Mouse (Mus musculus): ENCODE measurements around the gene Zfp13.

DNA sequence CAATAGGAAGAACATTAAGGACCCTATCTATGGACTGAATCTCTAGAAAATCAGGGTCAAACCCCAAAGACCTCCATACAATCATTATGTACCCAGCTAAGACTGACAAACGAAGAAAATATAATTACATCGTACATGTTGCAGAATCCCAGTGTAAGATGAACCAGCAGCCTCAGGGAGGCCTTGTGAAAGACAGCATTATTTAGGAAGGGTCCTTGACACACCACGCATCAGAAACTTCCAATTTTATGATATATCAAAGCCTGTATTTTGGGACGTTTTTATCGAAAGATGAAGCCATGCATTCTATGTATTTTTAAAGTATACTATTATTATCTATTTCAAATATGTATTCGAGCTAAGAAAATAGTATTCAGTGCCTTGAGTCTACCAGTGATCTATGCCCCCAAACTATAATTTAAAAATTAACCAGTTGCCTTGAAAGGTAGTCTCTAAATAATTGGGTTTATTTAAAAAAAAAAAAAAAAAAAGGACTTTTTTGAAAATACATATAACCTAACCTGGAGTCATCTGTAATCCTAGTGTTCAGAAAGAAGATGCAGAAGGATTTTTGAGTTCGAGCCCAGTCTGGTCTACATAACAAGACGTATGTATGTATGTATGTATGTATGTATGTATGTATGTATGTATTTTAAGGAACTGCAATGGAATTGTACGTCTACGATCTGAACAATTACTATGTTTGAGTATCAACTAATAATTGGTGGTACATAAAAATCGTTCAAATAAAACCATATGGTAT is 51.4 kb downstream of the Zfp13 start:
- TF ChIP-seq CTCF (IDR thresholded peaks at IDR 0.05; ENCODE audit: low read depth, low read length) (no peak), POLR2A (IDR thresholded peaks at IDR 0.05; ENCODE audit: borderline replicate concordance, low read depth, low read length) (no peak)

Measured in bone marrow macrophage, adult 2 months (primary cell).